Comparison of ENCODE assay signal across 10 mouse cellular contexts in the genomic region with DNA sequence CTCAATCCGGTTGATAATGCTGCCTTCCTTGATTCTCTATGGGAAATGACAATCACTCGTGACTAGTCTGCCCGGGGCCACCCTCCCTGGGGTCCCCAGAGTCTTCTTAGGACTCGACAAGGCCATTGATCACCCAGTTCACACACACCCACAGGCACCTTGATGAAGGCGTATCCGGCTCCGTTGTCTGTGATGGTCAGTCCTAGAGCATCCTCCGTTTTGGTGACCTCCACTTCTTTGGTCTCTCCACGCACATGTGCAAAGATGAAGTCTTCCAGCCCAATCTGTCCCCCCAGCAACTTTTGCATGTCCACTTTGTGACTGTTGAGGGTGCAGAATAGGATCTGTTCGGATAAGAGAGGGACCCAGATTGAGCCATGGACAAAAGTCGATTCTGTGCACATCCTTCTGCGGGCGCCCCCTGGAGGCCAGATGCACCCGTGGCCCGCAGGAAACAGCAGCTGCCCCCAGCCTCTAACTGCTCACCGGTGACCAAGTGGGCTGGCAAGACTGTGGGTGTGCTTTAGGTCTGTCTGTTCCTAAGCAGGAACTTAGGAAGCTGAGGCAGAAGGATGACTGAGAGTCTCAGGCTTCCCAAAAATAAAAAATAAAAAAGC. TPM values are rescaled to one million over a fixed set of nuclear protein-coding genes. Genes with fewer than 3 reads are reported as not detected.
DNase-seq lines count a peak whose midpoint lies in the region; ATAC-seq and TF ChIP-seq lines count a peak whose summit lies in the region.
"Had no signal": no experiment of that assay in that cellular context is flagged by ENCODE, and none has a peak within 500 bp of the region (broad histone marks: within the 10 kb centered on the region; RNA-seq: fewer than 3 reads in every experiment).

No protein-coding gene starts in this region.

- peak in 1 of 2 experiments; percentile 68 for DNase-seq in layer of hippocampus, adult 2 months (ENCODE audit: low spot score in 2 of 2)
- DNase-seq in layer of hippocampus, adult 9-11 months, result no peak
- peak; percentile 70 to 79 for DNase-seq in CD8-positive naive resting alpha-beta T cell, adult 2 months (ENCODE audit: low read depth in 2 of 2, low spot score in 2 of 2)
- DNase-seq in adrenal gland, adult 18-20 months (ENCODE audit: low spot score in 2 of 2), result peak; percentile 78 to 83
- peak; percentile 75 for DNase-seq in embryonic facial prominence, embryonic 11.5 days (ENCODE audit: low spot score)
- peak; percentile 84 for DNase-seq in limb, embryonic 11.5 days (ENCODE audit: low spot score)
- peak; percentile 82 for DNase-seq in retina, embryonic 14.5 days (ENCODE audit: low spot score)

- no peak overlapping the region for H3K4me2 ChIP-seq in embryonic facial prominence, embryonic 11.5 days (ENCODE audit: low read depth, low read length)
- H3K4me2 ChIP-seq in limb, embryonic 11.5 days (ENCODE audit: low read depth, severe bottlenecking), result no peak overlapping the region
- H3K4me2 ChIP-seq in hindbrain, embryonic 12.5 days (replicated peaks), result no peak overlapping the region

- peak; percentile 92 for TF ChIP-seq CTCF in layer of hippocampus, adult 2 months (conservative IDR thresholded peaks at IDR 0.05)

- peaks cover 34% of the 10 kb centered on the region for H3K27me3 ChIP-seq in embryonic facial prominence, embryonic 11.5 days (ENCODE audit: control insufficient read depth, insufficient read depth, low read length)
- H3K27me3 ChIP-seq in limb, embryonic 11.5 days (ENCODE audit: control insufficient read depth, insufficient read depth, low read length), result peaks cover 44% of the 10 kb centered on the region
- H3K27me3 ChIP-seq in hindbrain, embryonic 12.5 days, result peaks cover 77% of the 10 kb centered on the region

- peaks cover 6% of the 10 kb centered on the region; the same call in 1 of the 2 replicates for H3K4me1 ChIP-seq in embryonic facial prominence, embryonic 11.5 days (ENCODE audit: control insufficient read depth, insufficient read depth, low read length)
- H3K4me1 ChIP-seq in limb, embryonic 11.5 days (ENCODE audit: control insufficient read depth, insufficient read depth, low read length), result peaks cover 7% of the 10 kb centered on the region; the same call in 1 of the 2 replicates
- H3K4me1 ChIP-seq in hindbrain, embryonic 12.5 days, result peaks cover 10% of the 10 kb centered on the region

- no peak for ATAC-seq in embryonic facial prominence, embryonic 11.5 days (replicated peaks; ENCODE audit: insufficient number of reproducible peaks, low FRiP score, low TSS enrichment, low read depth)
- ATAC-seq in limb, embryonic 11.5 days (ENCODE audit: insufficient number of reproducible peaks, low FRiP score, low TSS enrichment, low read depth), result no peak
- ATAC-seq in hindbrain, embryonic 12.5 days (ENCODE audit: low FRiP score), result no peak

- no peak overlapping the region for H3K9ac ChIP-seq in embryonic facial prominence, embryonic 11.5 days (replicated peaks; ENCODE audit: low read length)
- H3K9ac ChIP-seq in limb, embryonic 11.5 days (ENCODE audit: low read length), result no peak overlapping the region
- no peak overlapping the region for H3K9ac ChIP-seq in hindbrain, embryonic 12.5 days

- 33% methylated on average over 16 of the region's 16 CpGs for WGBS in embryonic facial prominence, embryonic 11.5 days
- WGBS in limb, embryonic 11.5 days, result 31% methylated on average over 16 of the region's 16 CpGs
- 35% methylated on average over 16 of the region's 16 CpGs for WGBS in hindbrain, embryonic 12.5 days

- H3K27ac ChIP-seq in layer of hippocampus, adult 2 months, result no peak overlapping the region
- no peak overlapping the region for H3K27ac ChIP-seq in embryonic facial prominence, embryonic 11.5 days (replicated peaks; ENCODE audit: low read depth, low read length)
- H3K27ac ChIP-seq in limb, embryonic 11.5 days (replicated peaks; ENCODE audit: low read depth, low read length), result no peak overlapping the region
- H3K27ac ChIP-seq in hindbrain, embryonic 12.5 days, result no peak overlapping the region

- H3K4me3 ChIP-seq in layer of hippocampus, adult 2 months, result no peak overlapping the region
- no peak overlapping the region for H3K4me3 ChIP-seq in embryonic facial prominence, embryonic 11.5 days (ENCODE audit: low read depth, low read length)
- no peak overlapping the region for H3K4me3 ChIP-seq in limb, embryonic 11.5 days (ENCODE audit: low read depth, low read length)
- no peak overlapping the region for H3K4me3 ChIP-seq in hindbrain, embryonic 12.5 days
- H3K4me3 ChIP-seq: erythroblast, embryonic 14.5 days had no signal

- H3K9me3 ChIP-seq in embryonic facial prominence, embryonic 11.5 days (replicated peaks; ENCODE audit: control insufficient read depth, low read length), result no peaks in the 10 kb centered on the region
- H3K9me3 ChIP-seq in limb, embryonic 11.5 days (ENCODE audit: control insufficient read depth, low read length), result no peaks in the 10 kb centered on the region
- H3K9me3 ChIP-seq in hindbrain, embryonic 12.5 days (replicated peaks), result no peaks in the 10 kb centered on the region

- no peaks in the 10 kb centered on the region; the same call in 1 of the 2 replicates for H3K36me3 ChIP-seq in embryonic facial prominence, embryonic 11.5 days (replicated peaks; ENCODE audit: control insufficient read depth, insufficient read depth, low read depth, low read length)
- no peaks in the 10 kb centered on the region; the same call in 1 of the 2 replicates for H3K36me3 ChIP-seq in limb, embryonic 11.5 days (ENCODE audit: control insufficient read depth, insufficient read depth, low read length)
- no peaks in the 10 kb centered on the region for H3K36me3 ChIP-seq in hindbrain, embryonic 12.5 days

RNA-seq across cellular contexts. Expression of a gene that starts 1.6 kb away (rescaled TPM):
- 1 to 10 TPM; 1.7 to 1.8 TPM for total RNA-seq in layer of hippocampus, adult 2 months (2021)
- total RNA-seq in adrenal gland, adult 18-20 months (2021), result 1 to 10 TPM; 4.5 to 6.7 TPM
- not detected in 2 replicates for polyA plus RNA-seq in embryonic facial prominence, embryonic 11.5 days (2014; fragmentation: Nextera tagmentation; extraction: Ambion mirVana)
- not detected in 2 replicates for polyA plus RNA-seq in limb, embryonic 11.5 days (2014; fragmentation: Nextera tagmentation; extraction: Ambion mirVana)
- polyA plus RNA-seq in hindbrain, embryonic 12.5 days (2016; fragmentation: Nextera tagmentation; extraction: Ambion mirVana), result not detected in 2 replicates
- polyA plus RNA-seq: liver, embryonic 16.5 days had no signal

RNA-seq across cellular contexts. Expression of a gene that starts 8.8 kb away (rescaled TPM):
- 10 to 100 TPM; 27.5 to 30.8 TPM for total RNA-seq in layer of hippocampus, adult 2 months (2021)
- 10 to 100 TPM; 86.5 to 92.7 TPM for total RNA-seq in adrenal gland, adult 18-20 months (2021)
- 97.9 and 103 TPM in 2 replicates for polyA plus RNA-seq in embryonic facial prominence, embryonic 11.5 days (2014; fragmentation: Nextera tagmentation; extraction: Ambion mirVana)
- 129 and 130 TPM in 2 replicates for polyA plus RNA-seq in limb, embryonic 11.5 days (2014; fragmentation: Nextera tagmentation; extraction: Ambion mirVana)
- 92.0 and 93.4 TPM in 2 replicates for polyA plus RNA-seq in hindbrain, embryonic 12.5 days (2016; fragmentation: Nextera tagmentation; extraction: Ambion mirVana)

RNA-seq across cellular contexts. Expression of a gene that starts 12.9 kb away (rescaled TPM):
- total RNA-seq in layer of hippocampus, adult 2 months (2021), result 1 to 10 TPM; 1.3 to 1.4 TPM
- 10 to 100 TPM; 23.3 to 29.2 TPM for total RNA-seq in adrenal gland, adult 18-20 months (2021)
- polyA plus RNA-seq in embryonic facial prominence, embryonic 11.5 days (2014; fragmentation: Nextera tagmentation; extraction: Ambion mirVana), result 1.4 and 2.1 TPM in 2 replicates
- 1.7 and 1.8 TPM in 2 replicates for polyA plus RNA-seq in limb, embryonic 11.5 days (2014; fragmentation: Nextera tagmentation; extraction: Ambion mirVana)
- 2.7 and 3.1 TPM in 2 replicates for polyA plus RNA-seq in hindbrain, embryonic 12.5 days (2016; fragmentation: Nextera tagmentation; extraction: Ambion mirVana)

RNA-seq across cellular contexts. Expression of a gene that starts 15.8 kb away (rescaled TPM):
- 10 to 100 TPM; 42.8 to 45.9 TPM for total RNA-seq in layer of hippocampus, adult 2 months (2021)
- total RNA-seq in adrenal gland, adult 18-20 months (2021), result 10 to 100 TPM; 16.0 to 29.6 TPM
- 3.4 and 4.0 TPM in 2 replicates for polyA plus RNA-seq in embryonic facial prominence, embryonic 11.5 days (2014; fragmentation: Nextera tagmentation; extraction: Ambion mirVana)
- 4.7 and 5.9 TPM in 2 replicates for polyA plus RNA-seq in limb, embryonic 11.5 days (2014; fragmentation: Nextera tagmentation; extraction: Ambion mirVana)
- polyA plus RNA-seq in hindbrain, embryonic 12.5 days (2016; fragmentation: Nextera tagmentation; extraction: Ambion mirVana), result 11.4 and 12.9 TPM in 2 replicates

RNA-seq across cellular contexts. Expression of a gene that starts 20.5 kb away (rescaled TPM):
- 10 to 100 TPM; 27.6 to 30.7 TPM for total RNA-seq in layer of hippocampus, adult 2 months (2021)
- total RNA-seq in adrenal gland, adult 18-20 months (2021), result 10 to 100 TPM; 34.3 to 40.9 TPM
- 30.1 and 30.5 TPM in 2 replicates for polyA plus RNA-seq in embryonic facial prominence, embryonic 11.5 days (2014; fragmentation: Nextera tagmentation; extraction: Ambion mirVana)
- polyA plus RNA-seq in limb, embryonic 11.5 days (2014; fragmentation: Nextera tagmentation; extraction: Ambion mirVana), result 35.9 and 40.0 TPM in 2 replicates
- polyA plus RNA-seq in hindbrain, embryonic 12.5 days (2016; fragmentation: Nextera tagmentation; extraction: Ambion mirVana), result 53.3 and 54.5 TPM in 2 replicates
